Mouse (Mus musculus) v-Abl transformed pro-B cells (cell line): Measurements from ENCODE around the gene Tmem120a.

Source experiments
- in situ Hi-C, 2 experiments: fragments of 400-800 bp; cut with MboI; formaldehyde crosslinking; loops; one replicate each; pipeline ENCODE4 v1.15.1; 2025; ENCODE audit not compliant: unreplicated experiment in 2 of 2

Tmem120a gene

GRCm38 (mm10) chr5:135734057-135734680 lies 10.1 kb downstream of the Tmem120a start:
- in situ Hi-C loops = no loop called here

- in situ Hi-C loops = no loop called here
Measured at GRCm38 (mm10) chr5:135733071-135733470, 11.2 kb downstream of the Tmem120a start.

- in situ Hi-C loops = no loop called here
Measured at GRCm38 (mm10) chr5:135731322-135731721, 12.9 kb downstream of the Tmem120a start.

GRCm38 (mm10) chr5:135730916-135731315 lies 13.3 kb downstream of the Tmem120a start:
- in situ Hi-C loops = no loop called here

GRCm38 (mm10) chr5:135730278-135730677 lies 14.0 kb downstream of the Tmem120a start:
- in situ Hi-C loops = no loop called here

GRCm38 (mm10) chr5:135729351-135729750 lies 14.9 kb downstream of the Tmem120a start:
- in situ Hi-C loops = no loop called here

- in situ Hi-C loops = no loop called here
Measured at GRCm38 (mm10) chr5:135728361-135728760, 15.9 kb downstream of the Tmem120a start.

- in situ Hi-C loops = no loop called here
Measured at GRCm38 (mm10) chr5:135727871-135728270, 16.4 kb downstream of the Tmem120a start.

GRCm38 (mm10) chr5:135726641-135727346 lies 17.5 kb downstream of the Tmem120a start:
- in situ Hi-C loops = no loop called here

- in situ Hi-C loops = no loop called here
Measured at GRCm38 (mm10) chr5:135725991-135726390, 18.3 kb downstream of the Tmem120a start.

- in situ Hi-C loops = no loop called here
Measured at GRCm38 (mm10) chr5:135725391-135725841, 18.8 kb downstream of the Tmem120a start.

GRCm38 (mm10) chr5:135724536-135725322 lies 19.5 kb downstream of the Tmem120a start:
- in situ Hi-C loops = no loop called here

- in situ Hi-C loops = no loop called here
Measured at GRCm38 (mm10) chr5:135723165-135723751, 21.0 kb downstream of the Tmem120a start.

- in situ Hi-C loops = no loop called here
Measured at GRCm38 (mm10) chr5:135722121-135722520, 22.1 kb downstream of the Tmem120a start.

- in situ Hi-C loops = no loop called here
Measured at GRCm38 (mm10) chr5:135721076-135721475, 23.2 kb downstream of the Tmem120a start.

- in situ Hi-C loops = no loop called here
Measured at GRCm38 (mm10) chr5:135720121-135720520, 24.1 kb downstream of the Tmem120a start.

GRCm38 (mm10) chr5:135719586-135720120 lies 24.6 kb downstream of the Tmem120a start:
- in situ Hi-C loops = no loop called here

- in situ Hi-C loops = no loop called here
Measured at GRCm38 (mm10) chr5:135715624-135716023, 28.6 kb downstream of the Tmem120a start.

GRCm38 (mm10) chr5:135713441-135714218 lies 30.6 kb downstream of the Tmem120a start:
- in situ Hi-C loops = no loop called here

GRCm38 (mm10) chr5:135712803-135713202 lies 31.4 kb downstream of the Tmem120a start:
- in situ Hi-C loops = no loop called here
